In genomic region chr11:120490291-120491046, GRCm38 (mm10) we compare ENCODE assay signal across 9 mouse cellular contexts. TPM values are rescaled to one million over a fixed set of nuclear protein-coding genes. Genes with fewer than 3 reads are reported as not detected.
DNase-seq lines count a peak whose midpoint lies in the region; ATAC-seq and TF ChIP-seq lines count a peak whose summit lies in the region.
"Had no signal": no experiment of that assay in that cellular context is flagged by ENCODE, and none has a peak within 500 bp of the region (broad histone marks: within the 10 kb centered on the region; RNA-seq: fewer than 3 reads in every experiment).

No protein-coding gene starts in this region.

- DNase-seq in heart, adult 11 months: peak; percentile 93
- DNase-seq in heart, postnatal 36 days: no peak
- DNase-seq in hindbrain, embryonic 11.5 days (ENCODE audit: low spot score): no peak
- DNase-seq in c-Kit-positive CD71-positive TER-119-positive erythroid progenitor cells, embryonic 14.5 days (ENCODE audit: low spot score): no peak
- no peak for DNase-seq in spleen, adult 12 weeks (ENCODE audit: low spot score)
- DNase-seq: thymus, adult 2 months had no signal

- H3K9ac ChIP-seq in hindbrain, embryonic 11.5 days (ENCODE audit: low read depth, low read length): peak overlapping the region; percentile 32; the same call in 1 of the 2 replicates
- no peak overlapping the region for H3K9ac ChIP-seq in lung, embryonic 15.5 days

- peak overlapping the region; percentile 96 for H3K4me3 ChIP-seq in E14TG2a.4 (replicated peaks; ENCODE audit: low read length)
- no peak overlapping the region for H3K4me3 ChIP-seq in hindbrain, embryonic 11.5 days (ENCODE audit: low read depth, low read length)
- H3K4me3 ChIP-seq in lung, embryonic 15.5 days: no peak overlapping the region

- no peak for TF ChIP-seq CTCF in E14TG2a.4 (conservative IDR thresholded peaks at IDR 0.05; ENCODE audit: low read length)

- peak overlapping the region; percentile 96; the same call in 1 of the 2 replicates for H3K4me2 ChIP-seq in hindbrain, embryonic 11.5 days (replicated peaks; ENCODE audit: low read depth, low read length)
- H3K4me2 ChIP-seq in lung, embryonic 15.5 days: peak overlapping the region; percentile 93

- intact Hi-C loops in heart, postnatal 36 days (cut with DNase I): loop anchor here (2.0 to 5.0 kb wide), 3 partner anchors 60 to 222 kb away; partner anchors contain the start of genes Aspscr1, Cenpx, Lrrc45 and Ppp1r27

- peaks cover 74% of the 10 kb centered on the region for H3K36me3 ChIP-seq in E14TG2a.4 (ENCODE audit: insufficient read depth, low read length)
- no peaks in the 10 kb centered on the region; the same call in 1 of the 2 replicates for H3K36me3 ChIP-seq in hindbrain, embryonic 11.5 days (ENCODE audit: control insufficient read depth, insufficient read depth, low read length)
- H3K36me3 ChIP-seq in lung, embryonic 15.5 days: peaks cover 39% of the 10 kb centered on the region

- 32% methylated on average over 4 of the region's 4 CpGs for WGBS in hindbrain, embryonic 11.5 days
- 31% methylated on average over 4 of the region's 4 CpGs for WGBS in lung, embryonic 15.5 days

- ATAC-seq in hindbrain, embryonic 11.5 days (ENCODE audit: low FRiP score): no peak
- no peak for ATAC-seq in lung, embryonic 15.5 days (ENCODE audit: borderline replicate concordance, extremely low read depth, low FRiP score, low TSS enrichment)
- no peak for ATAC-seq in erythroid progenitor cell, adult 5-6 weeks (replicated peaks; ENCODE audit: low FRiP score, poor library complexity, severe bottlenecking)

- peak overlapping the region; percentile 60; the same call in 1 of the 2 replicates for H3K27ac ChIP-seq in hindbrain, embryonic 11.5 days (ENCODE audit: low read depth, low read length)
- peak overlapping the region; percentile 85 for H3K27ac ChIP-seq in lung, embryonic 15.5 days

- H3K9me3 ChIP-seq in E14TG2a.4 (ENCODE audit: low read length): no peaks in the 10 kb centered on the region
- H3K9me3 ChIP-seq in hindbrain, embryonic 11.5 days (ENCODE audit: control insufficient read depth, low read length): no peaks in the 10 kb centered on the region
- no peaks in the 10 kb centered on the region for H3K9me3 ChIP-seq in lung, embryonic 15.5 days

- peaks cover 78% of the 10 kb centered on the region for H3K4me1 ChIP-seq in E14TG2a.4 (replicated peaks; ENCODE audit: low read depth, low read length)
- H3K4me1 ChIP-seq in hindbrain, embryonic 11.5 days (replicated peaks; ENCODE audit: control insufficient read depth, insufficient read depth, low read length): peaks cover 12% of the 10 kb centered on the region
- peaks cover 43% of the 10 kb centered on the region for H3K4me1 ChIP-seq in lung, embryonic 15.5 days

- H3K27me3 ChIP-seq in E14TG2a.4 (ENCODE audit: insufficient read depth, low read length): no peaks in the 10 kb centered on the region
- no peaks in the 10 kb centered on the region for H3K27me3 ChIP-seq in hindbrain, embryonic 11.5 days (ENCODE audit: control insufficient read depth, insufficient read depth, low read length)
- no peaks in the 10 kb centered on the region for H3K27me3 ChIP-seq in lung, embryonic 15.5 days

RNA-seq across cellular contexts. Expression of gene Slc25a10, which starts 1.2 kb away (rescaled TPM):
- total RNA-seq in heart, postnatal 36 days (2021): 10 to 100 TPM; 13.4 to 15.0 TPM
- polyA plus RNA-seq in hindbrain, embryonic 11.5 days (2014; fragmentation: Nextera tagmentation; extraction: Ambion mirVana): 35.2 and 35.4 TPM in 2 replicates
- polyA plus RNA-seq in lung, embryonic 15.5 days (2015; fragmentation: Nextera tagmentation; extraction: Ambion mirVana): 67.5 and 70.9 TPM in 2 replicates
- total RNA-seq in erythroid progenitor cell, adult 5-6 weeks (2015; ENCODE audit: low replicate concordance): 7.2 and 17.6 TPM in 2 replicates
- 25.4 and 40.1 TPM in 2 replicates for total RNA-seq in erythroid progenitor cell, adult 5-6 weeks (2017; ENCODE audit: low replicate concordance)

RNA-seq across cellular contexts. Expression of gene Mrpl12, which starts 6.1 kb away (rescaled TPM):
- 100 to 1,000 TPM; 222 to 245 TPM for total RNA-seq in heart, postnatal 36 days (2021)
- polyA plus RNA-seq in hindbrain, embryonic 11.5 days (2014; fragmentation: Nextera tagmentation; extraction: Ambion mirVana): 139 and 141 TPM in 2 replicates
- polyA plus RNA-seq in lung, embryonic 15.5 days (2015; fragmentation: Nextera tagmentation; extraction: Ambion mirVana): 125 and 133 TPM in 2 replicates
- 10.8 and 17.6 TPM in 2 replicates for total RNA-seq in erythroid progenitor cell, adult 5-6 weeks (2015; ENCODE audit: low replicate concordance)
- total RNA-seq in erythroid progenitor cell, adult 5-6 weeks (2017; ENCODE audit: low replicate concordance): 11.6 and 13.7 TPM in 2 replicates

RNA-seq across cellular contexts. Expression of gene Arl16, which starts 23.1 kb away (rescaled TPM):
- total RNA-seq in heart, postnatal 36 days (2021): 10 to 100 TPM in 1 of 2 experiments, 1 to 10 TPM in 1; 8.6 to 12.2 TPM
- polyA plus RNA-seq in hindbrain, embryonic 11.5 days (2014; fragmentation: Nextera tagmentation; extraction: Ambion mirVana): 54.8 and 58.2 TPM in 2 replicates
- 43.8 and 44.6 TPM in 2 replicates for polyA plus RNA-seq in lung, embryonic 15.5 days (2015; fragmentation: Nextera tagmentation; extraction: Ambion mirVana)
- 13.8 and 22.0 TPM in 2 replicates for total RNA-seq in erythroid progenitor cell, adult 5-6 weeks (2015; ENCODE audit: low replicate concordance)
- 3.8 and 16.7 TPM in 2 replicates for total RNA-seq in erythroid progenitor cell, adult 5-6 weeks (2017; ENCODE audit: low replicate concordance)

RNA-seq across cellular contexts. Expression of gene Ccdc137, which starts 32.6 kb away (rescaled TPM):
- 1 to 10 TPM; 5.9 to 6.4 TPM for total RNA-seq in heart, postnatal 36 days (2021)
- polyA plus RNA-seq in hindbrain, embryonic 11.5 days (2014; fragmentation: Nextera tagmentation; extraction: Ambion mirVana): 25.0 and 30.0 TPM in 2 replicates
- 31.2 and 35.5 TPM in 2 replicates for polyA plus RNA-seq in lung, embryonic 15.5 days (2015; fragmentation: Nextera tagmentation; extraction: Ambion mirVana)
- total RNA-seq in erythroid progenitor cell, adult 5-6 weeks (2015; ENCODE audit: low replicate concordance): 5.8 and 26.8 TPM in 2 replicates
- 21.2 and 24.0 TPM in 2 replicates for total RNA-seq in erythroid progenitor cell, adult 5-6 weeks (2017; ENCODE audit: low replicate concordance)

RNA-seq across cellular contexts. Expression of gene Oxld1, which starts 32.6 kb away (rescaled TPM):
- total RNA-seq in heart, postnatal 36 days (2021): 10 to 100 TPM; 54.1 to 61.4 TPM
- 11.9 and 13.1 TPM in 2 replicates for polyA plus RNA-seq in hindbrain, embryonic 11.5 days (2014; fragmentation: Nextera tagmentation; extraction: Ambion mirVana)
- polyA plus RNA-seq in lung, embryonic 15.5 days (2015; fragmentation: Nextera tagmentation; extraction: Ambion mirVana): 12.7 and 13.0 TPM in 2 replicates
- 4.3 TPM in 1 of 2 replicates, not detected in the other for total RNA-seq in erythroid progenitor cell, adult 5-6 weeks (2015; ENCODE audit: low replicate concordance)
- 1.4 and 5.0 TPM in 2 replicates for total RNA-seq in erythroid progenitor cell, adult 5-6 weeks (2017; ENCODE audit: low replicate concordance)

Comparison
In these comparisons a context has a peak if more than half of its experiments do, and no peak if none do; other contexts are left out.
1. RNA of gene Mrpl12, which starts 6.1 kb away (total RNA-seq): 222 to 245 TPM in heart, postnatal 36 days; 10.8 to 17.6 TPM in erythroid progenitor cell, adult 5-6 weeks; every median in the first group is over 10 times any median in the second.